Mouse (Mus musculus) lung, postnatal 10 days (tissue): ENCODE data around the gene Kif2c.
A peak's percentile ranks its signal among the peaks of the same experiment; 100 is the strongest.

ENCODE experiments used
- DNase-seq: peaks from one replicate; pipeline ENCODE4 v3.0.0; 2021

Kif2c gene

GRCm38 (mm10) chr4:117133817-117134600, 48.4 kb downstream of the Kif2c start, which contains the start of gene Plk3:
TSS of gene Plk3 (minus strand) at chr4:117133963.
- DNase-seq, result peak; percentile 98

GRCm38 (mm10) chr4:117133366-117133796, 49.1 kb downstream of the Kif2c start:
- DNase-seq, result no peak

- no peak for DNase-seq
Observed at GRCm38 (mm10) chr4:117132794-117133143, 49.7 kb downstream of the Kif2c start.

GRCm38 (mm10) chr4:117131890-117132793, 50.3 kb downstream of the Kif2c start:
- DNase-seq, result peak; percentile 65

- no peak for DNase-seq
Observed at GRCm38 (mm10) chr4:117131198-117131597, 51.2 kb downstream of the Kif2c start.

GRCm38 (mm10) chr4:117130790-117131189, 51.6 kb downstream of the Kif2c start:
- DNase-seq, result no peak

- no peak for DNase-seq
Observed at GRCm38 (mm10) chr4:117127991-117128686, 54.3 kb downstream of the Kif2c start.

GRCm38 (mm10) chr4:117126675-117127290, 55.7 kb downstream of the Kif2c start, which contains the start of gene Tctex1d4:
TSS of gene Tctex1d4 (plus strand) at chr4:117126794.
- no peak for DNase-seq

GRCm38 (mm10) chr4:117125910-117126674, 56.3 kb downstream of the Kif2c start:
- peak; percentile 93 for DNase-seq

GRCm38 (mm10) chr4:117125348-117125909, 57.0 kb downstream of the Kif2c start, which contains the start of gene Btbd19:
TSS of gene Btbd19 (minus strand) at chr4:117125725.
- DNase-seq, result peak; percentile 88

GRCm38 (mm10) chr4:117124518-117125347, 57.7 kb downstream of the Kif2c start:
- DNase-seq, result peak; percentile 61

GRCm38 (mm10) chr4:117124218-117124517, 58.3 kb downstream of the Kif2c start:
- no peak for DNase-seq

- DNase-seq, result no peak
Observed at GRCm38 (mm10) chr4:117123546-117124217, 58.8 kb downstream of the Kif2c start.

GRCm38 (mm10) chr4:117122209-117122608, 60.2 kb downstream of the Kif2c start:
- DNase-seq, result no peak

GRCm38 (mm10) chr4:117120445-117121414, 61.7 kb downstream of the Kif2c start:
- DNase-seq, result peak; percentile 98

GRCm38 (mm10) chr4:117120052-117120444, 62.4 kb downstream of the Kif2c start:
- no peak for DNase-seq

- no peak for DNase-seq
Observed at GRCm38 (mm10) chr4:117119636-117120035, 62.8 kb downstream of the Kif2c start.

- no peak for DNase-seq
Observed at GRCm38 (mm10) chr4:117117931-117118330, 64.5 kb downstream of the Kif2c start.

- DNase-seq, result no peak
Observed at GRCm38 (mm10) chr4:117115592-117115991, 66.8 kb downstream of the Kif2c start.
